Mouse (Mus musculus) forebrain, postnatal 0 days (tissue): Measurements from ENCODE around the gene Stox1. TPM values are rescaled to one million over a fixed set of nuclear protein-coding genes. Genes with fewer than 3 reads are reported as not detected.

Experiments
- ATAC-seq: fragments of 200-750 bp; cut with Nextera tagmentation; 2 replicates; pipeline ENCODE4 v1.8.0; 2017; ENCODE audit warnings: mild to moderate bottlenecking, moderate library complexity
- DNase-seq: peaks from one replicate; pipeline ENCODE4 v3.0.0-alpha.2; 2015
- H3K27ac ChIP-seq: fragments of 300-500 bp; sonication (generic); 2 replicates; pipeline ENCODE4 v1.5.1; 2014; ENCODE audit warnings: low read depth, mild to moderate bottlenecking, antibody characterized with exemption, low read length, moderate library complexity, mixed read lengths
- H3K27me3 ChIP-seq: fragments of 300-500 bp; sonication (generic); 2 replicates; pipeline ENCODE4 v1.6.1; 2014; ENCODE audit warnings: mild to moderate bottlenecking, low read length, mixed read lengths; ENCODE audit not compliant: insufficient read depth
- H3K36me3 ChIP-seq: fragments of 300-500 bp; sonication (generic); 2 replicates; pipeline ENCODE4 v1.6.1; 2014; ENCODE audit warnings: mild to moderate bottlenecking, moderate library complexity; ENCODE audit not compliant: insufficient read depth
- H3K4me1 ChIP-seq: fragments of 300-500 bp; sonication (generic); 2 replicates; pipeline ENCODE4 v1.6.1; 2014; ENCODE audit warnings: antibody characterized with exemption; ENCODE audit not compliant: insufficient read depth
- H3K4me2 ChIP-seq: fragments of 300-500 bp; sonication (generic); 2 replicates; pipeline ENCODE4 v1.6.1; 2014; ENCODE audit warnings: low read depth, mild to moderate bottlenecking, moderate library complexity
- H3K4me3 ChIP-seq: fragments of 300-500 bp; sonication (generic); 2 replicates; pipeline ENCODE4 v1.5.1; 2014; ENCODE audit warnings: low read depth, low read length, mixed read lengths
- H3K9ac ChIP-seq: fragments of 300-500 bp; sonication (generic); 2 replicates; pipeline ENCODE4 v1.6.1; 2014; ENCODE audit warnings: mild to moderate bottlenecking
- H3K9me3 ChIP-seq: fragments of 300-500 bp; sonication (generic); 2 replicates; pipeline ENCODE4 v1.6.1; 2016; ENCODE audit warnings: low read length
- CTCF ChIP-seq: sonication (generic); IDR thresholded peaks from 2 replicates; pipeline ENCODE4 v1.5.1; 2016; ENCODE audit warnings: antibody characterized with exemption, control low read depth, low read depth
- WGBS: fragments of 180-500 bp; shearing (Covaris S2); extraction: QIAGEN DNeasy Blood & Tissue Kit; methylation state at CpG from one replicate; pipeline ENCODE4 v1.1.7; 2014; 5-methylcytosine and 5-hydroxymethylcytosine counted together
- polyA plus RNA-seq: library from polyadenylated mRNA; unstranded; fragments of >200 nt; fragmentation: Nextera tagmentation; extraction: Ambion mirVana; gene quantifications from 2 replicates; pipeline ENCODE4 v1.2.1, GENCODE M21; 2015
- total RNA-seq: library from RNA; depleted of rRNA; stranded (reverse); fragments of >200 nt; gene quantifications from 2 replicates; pipeline ENCODE4 v1.2.3, GENCODE M21; 2014; rRNA removed

Gene Stox1
- total RNA-seq (4.3 and 6.1 TPM in 2 replicates), polyA plus RNA-seq (3.9 and 6.9 TPM in 2 replicates)

DNA sequence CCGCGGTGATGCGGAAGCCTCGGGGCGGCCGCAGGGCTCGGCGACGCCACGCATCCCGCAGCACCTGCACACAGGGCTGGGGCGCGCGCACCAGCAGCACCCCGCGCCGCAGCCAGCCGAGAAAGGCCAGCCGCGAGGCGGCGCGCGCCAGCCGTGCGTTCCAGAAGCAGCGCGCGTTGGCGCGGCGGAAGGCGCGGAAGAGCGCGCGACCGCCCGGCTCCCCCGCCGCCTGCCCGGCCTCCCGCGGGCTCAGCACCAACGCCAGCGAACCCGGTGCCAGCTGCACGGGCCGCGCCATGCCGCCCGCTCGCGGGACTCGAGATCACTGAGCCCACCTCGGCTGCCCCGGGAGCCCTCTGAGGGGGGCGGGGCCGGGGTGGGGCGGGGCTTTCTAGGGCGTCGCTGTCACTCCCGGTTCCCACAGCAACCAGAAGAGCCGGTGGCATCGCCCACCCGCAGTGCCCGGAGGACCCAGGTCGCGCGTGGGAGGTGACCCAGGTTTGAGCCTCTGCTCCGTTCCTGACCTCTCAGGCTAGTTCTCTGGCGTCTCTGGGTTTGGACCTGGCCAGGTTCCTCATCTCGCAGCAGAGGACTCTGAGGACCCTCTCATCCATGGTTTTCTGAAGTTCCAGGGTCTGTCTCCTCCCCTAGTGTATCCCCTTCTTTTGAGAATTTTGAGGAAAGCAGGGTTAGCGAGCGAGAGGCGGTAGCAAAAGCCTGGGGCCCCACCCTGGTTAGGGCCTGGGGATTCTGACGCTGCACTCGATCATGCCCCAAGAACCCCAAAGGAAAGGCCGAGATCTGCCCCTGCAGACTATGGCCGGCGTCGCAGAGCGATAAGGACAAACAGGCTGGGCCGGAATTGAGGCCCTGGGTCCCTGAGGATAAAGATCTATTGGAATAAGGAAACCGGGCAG, at the start of gene Stox1:
Gene Stox1, minus strand, starts transcription at position 358 of the 917 bp plus-strand sequence.
- 1% methylated on average over 64 of the region's 85 CpGs for WGBS
- peak within 1 kb of the TSS; percentile 57; the same call in 1 of the 2 replicates for H3K27ac ChIP-seq
- H3K9me3 ChIP-seq: no peaks in the 10 kb centered on the region
- H3K36me3 ChIP-seq: no peaks in the 10 kb centered on the region
- peak within 1 kb of the TSS; percentile 77 for H3K9ac ChIP-seq
- peak within 1 kb of the TSS; percentile 79 for H3K4me3 ChIP-seq
- peak within 1 kb of the TSS; percentile 85 for H3K4me2 ChIP-seq
- no peaks in the 10 kb centered on the region for H3K27me3 ChIP-seq
- DNase-seq (peak; percentile 84), ATAC-seq (peak; percentile 93)
- peak; percentile 49 for TF ChIP-seq CTCF
- H3K4me1 ChIP-seq: peaks cover 3% of the 10 kb centered on the region; the same call in 1 of the 2 replicates

DNA sequence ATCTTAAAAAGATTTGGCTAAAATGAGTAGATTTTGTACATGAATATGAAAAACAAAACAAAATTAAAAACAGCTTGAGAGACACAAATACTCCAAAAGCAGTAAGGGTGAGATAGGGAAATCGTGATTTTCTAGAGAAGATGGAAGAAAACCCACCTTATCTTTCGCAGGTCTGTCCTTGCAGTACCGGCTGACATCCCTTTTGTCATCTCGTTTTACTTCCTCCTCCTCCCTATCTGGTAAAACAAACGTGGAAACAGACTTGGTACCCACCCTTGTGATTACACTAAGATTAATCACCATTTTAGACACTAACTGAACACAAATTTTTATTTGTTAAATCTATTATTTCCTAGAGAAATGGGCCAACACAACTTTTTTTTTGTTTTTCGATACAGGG, 24.9 kb upstream of the Stox1 start:
- Histone ChIP-seq H3K4me3 (no peak overlapping the region), H3K36me3 (peaks cover 83% of the 10 kb centered on the region), H3K9ac (no peak overlapping the region), H3K9me3 (no peaks in the 10 kb centered on the region), H3K27ac (no peak overlapping the region), H3K27me3 (no peaks in the 10 kb centered on the region), H3K4me2 (no peak overlapping the region), H3K4me1 (no peaks in the 10 kb centered on the region)
- no peak for TF ChIP-seq CTCF
- DNase-seq (no peak), ATAC-seq (no peak)
- 92% methylated on average over 6 of the region's 6 CpGs for WGBS

DNA sequence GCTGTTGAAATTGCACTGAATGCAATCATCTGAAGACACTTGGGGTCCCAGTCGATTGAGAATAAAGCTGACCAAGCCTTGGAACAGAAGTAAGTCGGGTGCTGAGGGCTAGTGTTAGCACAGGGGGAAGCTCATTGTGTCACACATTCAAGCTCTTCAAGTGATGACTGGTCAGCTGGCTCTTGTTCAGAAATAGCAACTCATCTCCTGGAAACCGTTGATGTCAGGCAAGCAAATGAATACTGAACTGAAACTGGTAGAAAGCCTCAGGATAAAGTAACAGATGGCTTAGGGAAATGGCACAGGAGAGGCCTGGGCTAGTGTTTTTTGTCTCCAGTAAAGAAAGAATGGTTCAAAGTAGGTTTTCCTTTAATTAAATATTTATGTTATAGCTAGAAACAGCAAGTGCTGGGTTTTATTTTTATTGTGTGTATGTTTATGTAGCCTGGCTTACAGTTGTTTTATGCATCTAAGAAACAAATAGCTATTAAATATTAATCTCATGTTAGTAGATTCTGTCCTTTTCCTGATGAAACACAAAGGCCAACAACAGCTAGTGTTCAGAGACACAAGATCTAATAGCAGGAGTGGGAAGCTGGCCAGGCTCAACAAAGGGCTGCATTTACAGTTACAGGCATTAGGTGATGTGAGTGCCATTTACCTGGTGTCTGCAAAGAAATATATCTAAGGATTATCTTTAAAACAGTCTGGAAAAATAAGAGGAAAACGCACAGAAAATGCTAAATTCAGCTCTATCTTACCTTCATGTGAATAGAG, 14.2 kb upstream of the Stox1 start:
- no peak for TF ChIP-seq CTCF
- Histone ChIP-seq H3K27me3 (no peaks in the 10 kb centered on the region), H3K9ac (no peak overlapping the region), H3K9me3 (no peaks in the 10 kb centered on the region), H3K4me1 (no peaks in the 10 kb centered on the region), H3K36me3 (peaks cover 27% of the 10 kb centered on the region), H3K4me2 (no peak overlapping the region), H3K27ac (0 out of 2 replicates have a peak overlapping the region, but pooled peaks have one; percentile 36), H3K4me3 (no peak overlapping the region)
- DNase-seq: peak; percentile 52
- peak; percentile 61 for ATAC-seq
- 41% methylated on average over 4 of the region's 4 CpGs for WGBS

DNA sequence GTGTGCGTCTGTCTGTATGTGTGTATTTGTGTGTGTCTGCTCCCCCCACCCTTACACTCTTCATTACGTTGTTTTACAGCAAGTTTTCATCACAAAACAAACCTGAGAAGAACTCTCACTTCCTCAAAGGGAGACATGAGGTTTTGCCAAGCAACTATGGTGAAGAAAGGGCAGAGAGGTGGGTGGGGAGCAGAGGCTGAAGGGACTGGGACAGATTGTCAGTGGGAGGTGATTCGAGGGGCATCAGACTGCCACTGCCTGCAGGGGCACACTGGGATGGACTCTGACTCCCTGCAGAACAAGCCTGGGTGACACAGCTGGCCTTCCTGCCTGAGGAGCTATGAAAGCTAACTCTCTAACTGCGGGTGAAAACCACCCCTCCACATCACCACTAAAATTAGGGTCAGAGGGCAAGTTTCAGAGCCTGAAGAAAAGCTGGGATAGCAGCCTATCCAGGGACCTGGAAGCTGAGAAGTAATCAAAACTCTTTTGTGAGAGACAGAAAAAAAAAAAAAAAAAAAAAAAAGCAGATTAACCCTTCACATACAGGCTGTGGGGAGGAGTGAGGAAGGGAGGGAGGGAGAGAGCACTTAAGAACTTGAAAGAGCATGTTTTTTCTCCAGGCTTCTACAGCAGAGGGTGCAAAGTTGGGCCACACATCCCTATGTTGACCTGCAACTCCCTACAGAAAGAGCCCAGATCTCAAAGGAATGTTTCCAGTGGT, 11.2 kb upstream of the Stox1 start:
- H3K9ac ChIP-seq: no peak overlapping the region

DNA sequence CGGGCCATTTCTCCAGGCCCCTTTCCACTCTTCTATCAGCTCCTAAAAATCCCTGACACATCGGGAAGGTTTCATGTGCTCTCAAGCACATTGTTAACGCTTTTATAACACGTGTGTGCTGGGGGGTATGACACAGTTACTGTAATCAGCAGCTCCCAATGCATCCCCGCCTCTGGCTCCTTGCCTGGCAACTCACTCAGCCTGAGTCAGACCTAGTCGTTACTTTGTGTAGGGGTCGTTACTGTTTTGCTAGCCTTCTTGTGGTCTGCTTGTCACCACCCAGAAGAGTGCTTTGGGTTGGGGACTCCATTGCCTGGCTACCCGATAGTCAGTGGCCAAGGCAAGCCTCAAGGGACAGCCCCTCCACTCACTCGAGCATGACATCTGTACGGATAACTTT, 4.9 kb upstream of the Stox1 start:
- peaks cover 3% of the 10 kb centered on the region; the same call in 1 of the 2 replicates for H3K4me1 ChIP-seq
- no peak for TF ChIP-seq CTCF
- H3K36me3 ChIP-seq: no peaks in the 10 kb centered on the region
- no peak overlapping the region for H3K27ac ChIP-seq
- H3K27me3 ChIP-seq: no peaks in the 10 kb centered on the region
- no peak overlapping the region for H3K9ac ChIP-seq
- H3K4me2 ChIP-seq: no peak overlapping the region
- ATAC-seq (no peak), DNase-seq (no peak)
- no peaks in the 10 kb centered on the region for H3K9me3 ChIP-seq
- 70% methylated on average over 10 of the region's 10 CpGs for WGBS
- H3K4me3 ChIP-seq: no peak overlapping the region

More for the DNA sequence above, 11.2 kb upstream of the Stox1 start:
- Histone ChIP-seq H3K27ac (no peak overlapping the region), H3K27me3 (no peaks in the 10 kb centered on the region), H3K4me3 (no peak overlapping the region), H3K36me3 (peaks cover 13% of the 10 kb centered on the region; the same call in 1 of the 2 replicates), H3K4me1 (no peaks in the 10 kb centered on the region), H3K9me3 (no peaks in the 10 kb centered on the region), H3K4me2 (no peak overlapping the region)
- DNase-seq (no peak), ATAC-seq (no peak)
- WGBS: 42% methylated on average over 4 of the region's 4 CpGs
- no peak for TF ChIP-seq CTCF

DNA sequence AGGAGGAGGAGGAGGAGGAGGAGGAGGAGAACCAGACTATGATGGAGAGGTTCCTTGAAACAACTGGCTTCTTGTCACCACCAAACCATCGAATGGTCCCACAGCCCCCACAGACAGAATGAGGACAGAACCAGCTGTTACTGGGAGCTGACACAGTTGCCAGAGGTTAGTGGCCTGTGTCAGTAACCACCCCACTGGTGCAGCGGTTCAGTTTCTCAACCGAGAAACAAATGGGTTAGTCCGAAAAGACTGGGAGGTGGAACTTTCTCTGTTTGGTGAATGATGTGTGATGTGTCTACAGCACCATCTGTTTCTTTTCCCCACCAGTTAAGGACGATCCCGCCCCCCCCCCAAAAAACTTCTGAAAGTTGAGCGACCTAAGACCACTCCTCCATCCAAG, 992 bp downstream of the Stox1 start:
- Histone ChIP-seq H3K36me3 (no peaks in the 10 kb centered on the region), H3K27ac (no peak overlapping the region), H3K4me2 (peak overlapping the region; percentile 85), H3K9me3 (no peaks in the 10 kb centered on the region), H3K4me1 (peaks cover 3% of the 10 kb centered on the region; the same call in 1 of the 2 replicates), H3K27me3 (no peaks in the 10 kb centered on the region), H3K9ac (no peak overlapping the region), H3K4me3 (peak overlapping the region; percentile 79)
- ATAC-seq: no peak
- 29% methylated on average over 7 of the region's 7 CpGs for WGBS
- no peak for TF ChIP-seq CTCF
- DNase-seq: no peak
